Mouse (Mus musculus): Measurements from ENCODE around the gene BC035044. TPM values are rescaled to one million over a fixed set of nuclear protein-coding genes. Genes with fewer than 3 reads are reported as not detected.
"Not testable (repeated sequence)": the region's sequence is repeated elsewhere in the genome, so short reads cannot be mapped to it uniquely, and the experiment has no call there.

The BC035044 gene
- polyA plus RNA-seq (2011; ENCODE audit: insufficient read depth, insufficient read length, low read depth, missing spikeins): not detected in 2 replicates

DNA sequence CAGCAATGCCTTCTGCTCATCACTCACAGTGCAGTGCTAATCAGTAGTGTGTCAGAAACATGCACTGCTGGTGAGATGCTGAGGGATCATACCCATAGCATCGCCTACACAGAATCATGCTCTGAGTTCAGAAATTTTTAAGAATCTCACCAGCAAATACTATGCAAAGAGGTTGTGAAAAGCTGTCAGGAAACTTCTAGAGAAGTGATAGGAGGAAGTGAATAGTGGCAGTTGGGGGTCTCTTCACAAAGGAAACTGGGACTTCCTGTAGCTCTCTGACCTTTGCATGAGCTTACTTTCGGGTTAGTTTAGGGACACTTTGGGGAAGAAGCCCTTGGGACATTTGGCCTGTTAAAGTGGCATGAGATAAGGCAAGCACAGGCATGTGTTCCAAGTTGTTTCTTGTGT lies at the start of gene BC035044:
TSS of gene BC035044 (minus strand) at position 179 of the 408 bp plus-strand sequence.
- Histone ChIP-seq H3K27ac (ENCODE audit: insufficient read depth, low read length) (no peak within 1 kb of the TSS), H3K27me3 (ENCODE audit: control insufficient read depth, insufficient read depth, low read length, poor library complexity, severe bottlenecking) (no peaks in the 10 kb centered on the region), H3K9me3 (replicated peaks; ENCODE audit: control insufficient read depth, insufficient read depth, low read length, poor library complexity, severe bottlenecking) (no peaks in the 10 kb centered on the region; the same call in 1 of the 2 replicates), H3K36me3 (ENCODE audit: control insufficient read depth, insufficient read depth, low read length, poor library complexity, severe bottlenecking) (no peaks in the 10 kb centered on the region), H3K4me3 (ENCODE audit: low read depth, low read length) (no peak within 1 kb of the TSS), H3K4me1 (ENCODE audit: control insufficient read depth, insufficient read depth, low read length) (no peaks in the 10 kb centered on the region), H3K9ac (ENCODE audit: low read depth, poor library complexity, severe bottlenecking) (no peak within 1 kb of the TSS)
- no peak for TF ChIP-seq EP300 (IDR thresholded peaks at IDR 0.05; ENCODE audit: insufficient read depth, low read depth, low read length)
- TF ChIP-seq POLR2A (IDR thresholded peaks at IDR 0.05; ENCODE audit: insufficient read depth, low read length): no peak
- no peak for TF ChIP-seq CTCF (IDR thresholded peaks at IDR 0.05; ENCODE audit: low read depth, low read length)

DNA sequence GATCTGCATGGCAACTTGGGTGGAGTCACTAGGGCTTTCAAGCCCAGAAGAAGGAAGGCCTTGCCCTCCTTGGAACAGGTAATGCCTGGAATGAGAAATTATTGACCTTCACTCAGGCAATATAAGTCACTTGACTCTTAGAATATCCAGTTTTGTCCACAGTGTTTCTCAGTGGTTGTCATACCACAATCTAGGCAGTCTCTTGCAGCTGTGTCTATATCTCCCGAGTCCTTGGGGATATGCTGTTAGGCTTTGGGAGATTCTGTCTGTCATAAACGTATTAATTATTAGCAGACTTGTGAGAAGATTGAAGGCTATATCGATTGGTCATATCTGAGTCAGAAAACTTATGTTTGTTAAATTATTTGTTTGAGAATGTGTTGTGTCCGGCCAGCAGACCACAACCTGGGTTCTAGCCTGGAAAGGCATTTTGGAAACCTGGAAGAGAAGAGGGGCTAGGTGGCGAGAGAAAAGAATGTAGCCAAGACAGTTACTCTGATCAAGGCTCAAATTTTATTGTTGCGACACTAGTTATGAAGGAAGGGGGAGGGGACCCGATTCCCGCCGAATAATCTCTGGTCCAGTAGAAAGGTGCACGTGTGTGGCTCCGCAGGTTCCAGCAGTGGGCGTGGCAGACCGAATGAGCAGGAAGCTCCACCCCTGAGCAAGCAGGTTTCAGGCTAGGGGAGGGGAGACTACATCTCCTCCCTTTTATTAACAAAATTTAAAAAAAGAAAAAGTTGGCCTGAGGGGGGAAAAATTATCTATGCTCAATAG lies 45.2 kb upstream of the BC035044 start:
- not testable (repeated sequence) for H3K36me3 ChIP-seq (ENCODE audit: control insufficient read depth, insufficient read depth, low read length, poor library complexity, severe bottlenecking); H3K27ac ChIP-seq (ENCODE audit: insufficient read depth, low read length); H3K4me3 ChIP-seq (ENCODE audit: low read depth, low read length); H3K4me1 ChIP-seq (ENCODE audit: control insufficient read depth, insufficient read depth, low read length); H3K9ac ChIP-seq (ENCODE audit: low read depth, poor library complexity, severe bottlenecking); H3K27me3 ChIP-seq (ENCODE audit: control insufficient read depth, insufficient read depth, low read length, poor library complexity, severe bottlenecking)
- H3K9me3 ChIP-seq (replicated peaks; ENCODE audit: control insufficient read depth, insufficient read depth, low read length, poor library complexity, severe bottlenecking): peaks cover 21% of the 10 kb centered on the region

DNA sequence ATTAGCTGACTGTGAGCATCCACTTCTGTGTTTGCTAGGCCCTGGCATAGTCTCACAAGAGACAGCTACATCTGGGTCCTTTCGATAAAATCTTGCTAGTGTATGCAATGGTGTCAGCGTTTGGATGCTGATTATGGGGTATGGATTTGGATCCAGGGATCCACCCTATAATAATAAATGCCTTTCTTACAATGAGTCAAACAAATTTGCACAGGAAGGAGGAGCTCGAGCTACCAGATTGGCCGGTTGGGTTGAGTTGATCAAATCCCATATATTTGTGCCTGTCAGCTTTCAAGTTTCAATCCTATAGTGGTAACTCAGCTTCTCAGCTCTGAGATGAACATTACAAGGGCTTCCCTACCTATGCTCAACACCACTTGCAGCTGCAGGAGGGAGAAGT lies 43.2 kb upstream of the BC035044 start, which contains the start of gene Clec2g:
TSS of gene Clec2g (plus strand) at position 301 of the 400 bp plus-strand sequence.
- H3K36me3 ChIP-seq (ENCODE audit: control insufficient read depth, insufficient read depth, low read length, poor library complexity, severe bottlenecking); H3K27me3 ChIP-seq (ENCODE audit: control insufficient read depth, insufficient read depth, low read length, poor library complexity, severe bottlenecking); H3K9ac ChIP-seq (ENCODE audit: low read depth, poor library complexity, severe bottlenecking); H3K4me1 ChIP-seq (ENCODE audit: control insufficient read depth, insufficient read depth, low read length); H3K4me3 ChIP-seq (ENCODE audit: low read depth, low read length); H3K27ac ChIP-seq (ENCODE audit: insufficient read depth, low read length): not testable (repeated sequence)
- peaks cover 21% of the 10 kb centered on the region for H3K9me3 ChIP-seq (replicated peaks; ENCODE audit: control insufficient read depth, insufficient read depth, low read length, poor library complexity, severe bottlenecking)

DNA sequence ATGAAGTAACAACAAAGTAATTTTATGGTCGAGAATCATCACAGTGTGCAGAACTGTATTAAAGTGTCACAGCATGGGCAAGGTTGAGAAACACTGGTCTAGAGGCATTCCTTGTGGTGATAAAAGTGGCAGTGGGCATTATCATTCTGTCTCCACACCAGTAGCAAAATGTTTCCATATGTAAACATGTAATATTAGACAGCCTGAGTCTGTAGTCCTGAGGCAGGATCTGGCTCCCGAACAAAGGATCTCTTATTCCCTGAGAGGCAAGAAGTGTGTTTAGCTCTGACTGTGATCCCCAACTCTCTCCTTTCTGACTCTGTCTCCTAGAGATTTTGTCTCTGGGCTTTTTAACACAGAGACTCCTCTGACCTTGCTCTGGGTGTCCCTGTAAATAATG lies 42.1 kb upstream of the BC035044 start:
- Histone ChIP-seq H3K4me3 (ENCODE audit: low read depth, low read length) (no peak overlapping the region), H3K27ac (ENCODE audit: insufficient read depth, low read length) (no peak overlapping the region), H3K4me1 (ENCODE audit: control insufficient read depth, insufficient read depth, low read length) (no peaks in the 10 kb centered on the region), H3K27me3 (ENCODE audit: control insufficient read depth, insufficient read depth, low read length, poor library complexity, severe bottlenecking) (no peaks in the 10 kb centered on the region), H3K9me3 (replicated peaks; ENCODE audit: control insufficient read depth, insufficient read depth, low read length, poor library complexity, severe bottlenecking) (peaks cover 21% of the 10 kb centered on the region), H3K36me3 (ENCODE audit: control insufficient read depth, insufficient read depth, low read length, poor library complexity, severe bottlenecking) (no peaks in the 10 kb centered on the region), H3K9ac (ENCODE audit: low read depth, poor library complexity, severe bottlenecking) (no peak overlapping the region)
- TF ChIP-seq POLR2A (IDR thresholded peaks at IDR 0.05; ENCODE audit: insufficient read depth, low read length) (no peak), CTCF (IDR thresholded peaks at IDR 0.05; ENCODE audit: low read depth, low read length) (no peak), EP300 (IDR thresholded peaks at IDR 0.05; ENCODE audit: insufficient read depth, low read depth, low read length) (no peak)

DNA sequence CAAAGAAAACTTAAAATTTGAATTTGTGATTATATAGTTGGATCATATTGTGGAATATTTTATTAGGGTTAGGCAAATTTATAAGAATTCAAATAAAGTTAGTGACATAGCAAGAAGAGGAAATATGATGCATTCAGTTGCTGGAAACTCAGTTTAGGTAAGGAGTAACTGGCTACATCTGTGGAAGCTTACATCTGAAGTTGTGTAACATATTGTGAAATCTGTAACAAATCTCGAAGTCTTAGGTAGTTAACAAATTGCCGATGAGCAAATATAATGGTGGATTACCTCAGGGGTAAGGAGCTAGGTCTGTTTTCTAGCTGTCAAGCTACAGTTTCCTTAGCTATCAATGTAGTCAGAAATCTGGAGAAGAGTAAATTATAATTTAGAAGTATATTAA lies 26.4 kb upstream of the BC035044 start:
- TF ChIP-seq POLR2A (IDR thresholded peaks at IDR 0.05; ENCODE audit: insufficient read depth, low read length): no peak
- no peak for TF ChIP-seq EP300 (IDR thresholded peaks at IDR 0.05; ENCODE audit: insufficient read depth, low read depth, low read length)
- TF ChIP-seq CTCF (IDR thresholded peaks at IDR 0.05; ENCODE audit: low read depth, low read length): no peak
- H3K4me3 ChIP-seq (ENCODE audit: low read depth, low read length): no peak overlapping the region
- no peaks in the 10 kb centered on the region for H3K27me3 ChIP-seq (ENCODE audit: control insufficient read depth, insufficient read depth, low read length, poor library complexity, severe bottlenecking)
- peaks cover 30% of the 10 kb centered on the region for H3K9me3 ChIP-seq (replicated peaks; ENCODE audit: control insufficient read depth, insufficient read depth, low read length, poor library complexity, severe bottlenecking)
- H3K4me1 ChIP-seq (ENCODE audit: control insufficient read depth, insufficient read depth, low read length): no peaks in the 10 kb centered on the region
- H3K36me3 ChIP-seq (ENCODE audit: control insufficient read depth, insufficient read depth, low read length, poor library complexity, severe bottlenecking): no peaks in the 10 kb centered on the region
- H3K27ac ChIP-seq (ENCODE audit: insufficient read depth, low read length): no peak overlapping the region
- H3K9ac ChIP-seq (ENCODE audit: low read depth, poor library complexity, severe bottlenecking): no peak overlapping the region

DNA sequence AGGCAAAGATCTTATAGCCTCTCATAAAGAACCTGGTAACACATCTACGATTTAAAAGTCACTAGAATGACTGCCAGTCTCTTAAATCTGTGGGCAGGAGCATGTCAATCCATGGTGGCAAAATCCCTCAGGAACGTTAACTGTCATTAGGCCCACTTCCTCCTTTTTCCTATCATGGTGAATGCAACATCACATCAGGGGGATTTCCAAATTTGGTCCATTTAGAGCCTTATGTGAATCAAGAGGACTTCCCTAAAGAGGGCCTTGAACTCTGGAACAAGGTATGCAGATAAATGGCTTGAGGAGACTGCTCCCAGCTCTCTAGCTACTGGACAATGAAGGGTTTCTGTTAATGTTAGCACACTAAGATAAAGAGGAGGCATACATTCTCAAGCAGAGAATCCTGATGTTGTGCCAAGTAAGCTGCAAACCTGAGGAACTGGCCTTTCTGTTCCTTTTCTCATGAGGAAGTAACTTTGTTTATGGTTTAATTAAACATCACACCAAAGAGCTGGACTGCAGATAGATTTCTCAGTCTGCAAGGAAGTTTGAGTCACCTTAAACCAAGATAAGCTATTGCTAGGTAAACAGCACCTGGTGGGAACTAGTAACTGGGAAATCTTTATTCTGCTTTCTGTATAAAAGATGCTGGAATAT lies 22.8 kb upstream of the BC035044 start:
- no peak overlapping the region for H3K27ac ChIP-seq (ENCODE audit: insufficient read depth, low read length)
- no peak overlapping the region for H3K4me3 ChIP-seq (ENCODE audit: low read depth, low read length)
- no peak overlapping the region for H3K9ac ChIP-seq (ENCODE audit: low read depth, poor library complexity, severe bottlenecking)
- H3K27me3 ChIP-seq (ENCODE audit: control insufficient read depth, insufficient read depth, low read length, poor library complexity, severe bottlenecking): no peaks in the 10 kb centered on the region
- TF ChIP-seq CTCF (IDR thresholded peaks at IDR 0.05; ENCODE audit: low read depth, low read length) (no peak), EP300 (IDR thresholded peaks at IDR 0.05; ENCODE audit: insufficient read depth, low read depth, low read length) (no peak), POLR2A (IDR thresholded peaks at IDR 0.05; ENCODE audit: insufficient read depth, low read length) (no peak)
- H3K36me3 ChIP-seq (ENCODE audit: control insufficient read depth, insufficient read depth, low read length, poor library complexity, severe bottlenecking): no peaks in the 10 kb centered on the region
- H3K9me3 ChIP-seq (replicated peaks; ENCODE audit: control insufficient read depth, insufficient read depth, low read length, poor library complexity, severe bottlenecking): peaks cover 13% of the 10 kb centered on the region
- no peaks in the 10 kb centered on the region for H3K4me1 ChIP-seq (ENCODE audit: control insufficient read depth, insufficient read depth, low read length)

DNA sequence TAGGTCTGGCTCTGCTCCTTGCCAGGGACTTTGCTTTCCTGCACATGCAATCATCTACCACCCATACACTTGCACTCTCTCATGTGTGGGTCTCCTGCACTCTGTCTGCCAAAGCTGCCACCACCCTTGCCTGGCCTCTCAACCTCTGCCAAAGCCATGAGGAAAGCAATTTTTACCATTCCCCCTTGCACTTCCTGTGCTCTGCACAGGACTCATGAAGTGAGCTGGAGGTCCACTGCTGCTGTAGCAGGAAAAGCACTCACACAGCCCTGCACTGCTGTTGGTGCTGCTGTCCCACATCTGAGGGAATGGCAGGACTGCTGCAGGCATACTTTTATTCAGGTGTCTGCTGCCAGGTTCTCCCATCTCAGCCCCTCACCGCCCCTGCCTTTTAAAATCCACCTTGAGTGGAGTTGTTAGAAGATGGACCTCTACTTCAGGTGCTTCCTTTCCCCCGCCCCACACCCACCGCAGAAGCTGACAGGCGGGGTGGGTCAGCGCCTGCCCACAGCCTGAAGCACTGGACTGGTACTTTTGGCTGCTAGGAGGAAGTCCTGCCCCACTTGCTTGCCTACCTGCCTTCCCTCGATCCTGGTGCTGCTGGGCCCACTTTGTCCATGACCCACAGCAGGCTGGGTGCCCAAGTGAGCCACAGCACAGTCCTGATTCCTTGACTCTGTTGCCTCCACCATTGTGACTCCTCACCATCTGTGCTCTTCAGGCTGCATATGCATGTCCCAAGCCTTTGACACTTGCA lies 10.0 kb upstream of the BC035044 start:
- H3K27ac ChIP-seq (ENCODE audit: insufficient read depth, low read length); H3K36me3 ChIP-seq (ENCODE audit: control insufficient read depth, insufficient read depth, low read length, poor library complexity, severe bottlenecking); H3K27me3 ChIP-seq (ENCODE audit: control insufficient read depth, insufficient read depth, low read length, poor library complexity, severe bottlenecking): not testable (repeated sequence)

More for the DNA sequence above, 10.0 kb upstream of the BC035044 start:
- H3K4me1 ChIP-seq (ENCODE audit: control insufficient read depth, insufficient read depth, low read length); H3K4me3 ChIP-seq (ENCODE audit: low read depth, low read length); H3K9ac ChIP-seq (ENCODE audit: low read depth, poor library complexity, severe bottlenecking): not testable (repeated sequence)
- peaks cover 14% of the 10 kb centered on the region for H3K9me3 ChIP-seq (replicated peaks; ENCODE audit: control insufficient read depth, insufficient read depth, low read length, poor library complexity, severe bottlenecking)

Data from ES-Bruce4 (cell line).